Mouse (Mus musculus): ENCODE results near the gene 1700001C19Rik. TPM values are rescaled to one million over a fixed set of nuclear protein-coding genes. Genes with fewer than 3 reads are reported as not detected.
A peak's percentile ranks its signal among the peaks of the same experiment; 100 is the strongest.

The 1700001C19Rik gene
- total and polyA plus RNA-seq, 3 experiments = not detected

DNA sequence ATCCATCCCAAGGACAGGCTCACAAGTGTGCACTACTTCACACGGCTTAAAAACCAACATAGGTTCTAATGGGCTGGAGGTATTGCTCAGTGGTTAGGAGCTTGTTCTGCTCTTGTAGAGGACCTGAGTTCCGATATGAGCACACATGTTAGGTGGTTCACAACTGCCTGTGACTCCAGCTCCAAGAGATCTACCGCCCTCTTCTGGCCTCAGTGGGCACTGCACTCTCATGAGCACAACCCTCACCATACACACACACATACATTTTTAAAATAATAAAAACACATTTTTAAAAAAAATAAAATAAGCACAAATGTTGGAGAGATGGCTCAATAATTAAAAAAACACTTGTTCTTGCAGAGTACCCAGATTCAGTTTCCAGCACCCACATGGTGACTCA, 53.1 kb downstream of the 1700001C19Rik start:
- in situ Hi-C loops (cut with MboI; ENCODE audit: low pct_ligation_motif_present, low pct_unique_long_range_greater_than_20kb, low sequenced_read_pairs) = loop anchor here (25.0 kb wide), 1 partner anchor 228 kb away; the partner anchor contains the start of genes Bysl, Gm20517 and Med20

GRCm38 (mm10) chr17:47383266-47383665, 53.9 kb downstream of the 1700001C19Rik start:
- H3K36me3 ChIP-seq (replicated peaks in 1 of 2; ENCODE audit: control insufficient read depth in 1 of 2, insufficient read depth in 1 of 2, low read length in 1 of 2) = peaks cover 31 to 67% of the 10 kb centered on the region in 2 experiments
- TF ChIP-seq CHD1 (IDR thresholded peaks at IDR 0.05; ENCODE audit: low read depth, low read length) (no peak), RCOR1 (conservative IDR thresholded peaks at IDR 0.05; ENCODE audit: low read depth, low read length) (no peak), NELFE (IDR thresholded peaks at IDR 0.05; ENCODE audit: low read depth, low read length) (no peak), MYC (IDR thresholded peaks at IDR 0.05; ENCODE audit: low read depth, low read length) (no peak), HCFC1 (IDR thresholded peaks at IDR 0.05; ENCODE audit: low read depth, low read length) (no peak), MAFK (IDR thresholded peaks at IDR 0.05; ENCODE audit: insufficient replicate concordance, low read length) (no peak), GABPA (IDR thresholded peaks at IDR 0.05; ENCODE audit: insufficient replicate concordance, low read depth, low read length) (no peak), RAD21 (IDR thresholded peaks at IDR 0.05; ENCODE audit: low read depth, low read length) (no peak), SIN3A (IDR thresholded peaks at IDR 0.05; ENCODE audit: low read length) (no peak), KAT2A (IDR thresholded peaks at IDR 0.05; ENCODE audit: insufficient replicate concordance, low read length) (no peak), BHLHE40 (IDR thresholded peaks at IDR 0.05; ENCODE audit: low read depth, low read length) (no peak), CHD2 (IDR thresholded peaks at IDR 0.05; ENCODE audit: low read length) (no peak), ELF1 (IDR thresholded peaks at IDR 0.05; ENCODE audit: low read depth, low read length) (no peak), CTCF (conservative IDR thresholded peaks at IDR 0.05 in 1 of 2, IDR thresholded peaks at IDR 0.05 in 1 of 2; ENCODE audit: low read depth in 2 of 2, low read length in 2 of 2) (no peak), EP300 (IDR thresholded peaks at IDR 0.05; ENCODE audit: low read length) (no peak), UBTF (IDR thresholded peaks at IDR 0.05; ENCODE audit: low read depth, low read length) (no peak), TCF12 (IDR thresholded peaks at IDR 0.05; ENCODE audit: low read depth, low read length) (no peak), MAZ (IDR thresholded peaks at IDR 0.05; ENCODE audit: low read depth, low read length) (no peak)
- H3K4me1 ChIP-seq (ENCODE audit: control insufficient read depth in 1 of 2, insufficient read depth in 2 of 2) = no peaks in the 10 kb centered on the region
- no peaks in the 10 kb centered on the region for H3K79me2 ChIP-seq (replicated peaks; ENCODE audit: control insufficient read depth, extremely low read depth, insufficient read depth, poor library complexity, severe bottlenecking)
- in situ Hi-C loops (cut with MboI; ENCODE audit: low pct_ligation_motif_present, low pct_unique_long_range_greater_than_20kb, low sequenced_read_pairs) (loop anchor here (25.0 kb wide), 1 partner anchor 229 kb away; the partner anchor contains the start of genes Bysl, Gm20517 and Med20), dilution Hi-C loops (cut with MboI; ENCODE audit: extremely low pct_ligation_motif_present, extremely low pct_unique_long_range_greater_than_20kb, low sequenced_read_pairs) (no loop called here)
- H3K4me3 ChIP-seq (replicated peaks in 1 of 3; ENCODE audit: low read depth in 2 of 3, low read length in 2 of 3, poor library complexity in 1 of 3) = no peak overlapping the region
- H3K9me3 ChIP-seq (replicated peaks; ENCODE audit: low read length) = peaks cover 9% of the 10 kb centered on the region
- no peak for DNase-seq (ENCODE audit: extremely low read depth)
- no peak overlapping the region for H3K4me2 ChIP-seq (ENCODE audit: insufficient read depth, low read depth, poor library complexity, severe bottlenecking)
- H3K9ac ChIP-seq (ENCODE audit: insufficient read depth, low read depth) = no peak overlapping the region
- no peaks in the 10 kb centered on the region for H3K27me3 ChIP-seq (replicated peaks)
- no peak overlapping the region for H3K27ac ChIP-seq (ENCODE audit: insufficient read depth, low read depth)

More for the DNA sequence above, 53.1 kb downstream of the 1700001C19Rik start:
- Histone ChIP-seq H3K4me1 (ENCODE audit: control insufficient read depth in 1 of 2, insufficient read depth in 2 of 2) (no peaks in the 10 kb centered on the region), H3K4me3 (replicated peaks in 1 of 3; ENCODE audit: low read depth in 2 of 3, low read length in 2 of 3, poor library complexity in 1 of 3) (no peak overlapping the region), H3K79me2 (replicated peaks; ENCODE audit: control insufficient read depth, extremely low read depth, insufficient read depth, poor library complexity, severe bottlenecking) (no peaks in the 10 kb centered on the region), H3K27me3 (replicated peaks) (no peaks in the 10 kb centered on the region), H3K36me3 (replicated peaks in 1 of 2; ENCODE audit: control insufficient read depth in 1 of 2, insufficient read depth in 1 of 2, low read length in 1 of 2) (peaks cover 26 to 65% of the 10 kb centered on the region in 2 experiments), H3K9me3 (replicated peaks; ENCODE audit: low read length) (peaks cover 9% of the 10 kb centered on the region), H3K4me2 (ENCODE audit: insufficient read depth, low read depth, poor library complexity, severe bottlenecking) (no peak overlapping the region), H3K9ac (ENCODE audit: insufficient read depth, low read depth) (no peak overlapping the region), H3K27ac (ENCODE audit: insufficient read depth, low read depth) (no peak overlapping the region)
- TF ChIP-seq CTCF (conservative IDR thresholded peaks at IDR 0.05 in 1 of 2, IDR thresholded peaks at IDR 0.05 in 1 of 2; ENCODE audit: low read depth in 2 of 2, low read length in 2 of 2) (peak in 1 of 2 experiments; percentile 11; a peak in 1 of 4 replicates), E2F4 (IDR thresholded peaks at IDR 0.05; ENCODE audit: insufficient replicate concordance, low read depth, low read length) (no peak)
- dilution Hi-C loops (cut with MboI; ENCODE audit: extremely low pct_ligation_motif_present, extremely low pct_unique_long_range_greater_than_20kb, low sequenced_read_pairs) = no loop called here
- no peak for DNase-seq (ENCODE audit: extremely low read depth)
